Mouse (Mus musculus): ENCODE data around the gene Rev3l. TPM values are rescaled to one million over a fixed set of nuclear protein-coding genes. Genes with fewer than 3 reads are reported as not detected.

Gene Rev3l
- total RNA-seq, 2 experiments from 2014 or later = 13.7 to 16.0 TPM

Other genes starting within 250 kb of the Rev3l start
- gene Traf3ip2, start 119.2 kb upstream of the Rev3l start, total RNA-seq (2021) = 1 to 10 TPM; 5.0 to 8.0 TPM
- 1 to 10 TPM; 3.3 to 4.0 TPM for gene Mfsd4b4, start 167.1 kb downstream of the Rev3l start, total RNA-seq (2021)
- gene Mfsd4b2, start 194.8 kb downstream of the Rev3l start, total RNA-seq (2021) = not detected
- 1 to 10 TPM; 4.0 to 5.7 TPM for gene Mfsd4b3, start 228.0 kb downstream of the Rev3l start, total RNA-seq (2021)

Data from heart, postnatal 25 days (tissue).